Mouse (Mus musculus): Measurements from ENCODE around the gene Gclm.
"Not testable (repeated sequence)": the region's sequence is repeated elsewhere in the genome, so short reads cannot be mapped to it uniquely, and the experiment has no call there.

Gene Gclm

DNA sequence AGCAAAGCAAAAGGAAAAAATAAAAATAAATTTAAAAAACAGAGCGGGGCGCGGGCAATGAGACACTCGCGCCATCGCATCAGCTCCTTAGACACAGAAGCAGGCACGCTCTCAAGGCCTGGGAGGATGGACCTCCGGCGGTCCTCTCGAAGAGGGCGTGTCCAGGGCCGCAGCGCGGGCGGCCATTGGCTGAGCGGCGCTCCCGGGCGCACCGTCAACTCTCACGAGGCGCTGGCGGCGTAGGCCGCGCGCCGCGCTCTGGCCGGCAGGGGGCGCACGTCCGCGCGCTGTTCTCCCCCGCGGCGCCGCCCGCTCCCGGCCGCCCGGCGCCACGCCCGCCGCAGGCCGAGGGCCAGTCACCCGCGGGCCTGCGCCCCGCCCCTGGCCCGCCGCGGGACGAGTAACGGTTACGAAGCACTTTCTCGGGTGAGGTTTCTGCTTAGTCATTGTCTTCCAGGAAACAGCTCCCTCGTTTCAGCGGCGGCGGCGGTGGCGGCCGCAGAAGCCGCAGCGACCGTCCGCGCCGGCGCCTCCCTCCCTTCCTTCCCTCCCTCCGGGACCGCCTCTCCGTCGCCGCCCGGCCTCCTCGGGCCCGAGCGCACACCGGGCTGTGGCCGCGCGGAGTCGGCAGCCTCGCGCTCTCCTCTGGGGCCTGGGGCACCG, at the start of gene Gclm:
TSS of gene Gclm (plus strand) at position 343 of the 663 bp plus-strand sequence.
- DNase-seq (ENCODE audit: low spot score in 2 of 2): peak; percentile 85 to 92

DNA sequence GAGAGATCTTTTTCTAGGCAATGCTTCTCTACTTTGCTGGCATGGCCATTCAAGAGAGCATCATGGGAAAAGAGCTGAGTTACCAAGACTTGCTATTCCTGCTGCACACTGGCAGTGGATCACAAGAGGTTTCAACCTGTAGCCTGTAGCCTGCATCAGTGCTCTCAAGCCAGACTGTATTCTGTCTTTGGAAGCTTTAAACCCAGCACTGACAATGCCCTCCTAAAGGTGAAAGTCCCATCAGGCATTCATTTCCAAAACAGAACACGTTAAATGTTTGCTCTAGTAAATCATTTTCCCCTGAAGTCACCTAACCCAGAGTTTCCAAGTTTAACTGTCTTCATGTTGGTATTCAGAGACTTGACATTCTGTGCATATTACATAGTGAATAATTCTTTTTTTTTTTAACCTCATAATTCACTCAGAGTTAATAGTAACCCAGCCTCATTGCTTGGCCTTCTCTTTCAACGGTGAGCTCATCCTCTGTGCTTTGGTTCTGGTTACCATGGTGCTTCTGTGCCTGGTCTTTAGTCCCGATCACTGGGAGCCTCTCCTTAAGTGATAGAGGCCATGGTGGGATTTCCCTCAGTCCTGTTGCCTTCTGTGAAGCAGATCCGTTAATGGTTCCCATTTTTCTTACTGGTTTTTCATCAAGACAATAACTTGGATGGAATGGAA, 48.6 kb upstream of the Gclm start:
- DNase-seq (ENCODE audit: low spot score in 2 of 2): no peak

DNA sequence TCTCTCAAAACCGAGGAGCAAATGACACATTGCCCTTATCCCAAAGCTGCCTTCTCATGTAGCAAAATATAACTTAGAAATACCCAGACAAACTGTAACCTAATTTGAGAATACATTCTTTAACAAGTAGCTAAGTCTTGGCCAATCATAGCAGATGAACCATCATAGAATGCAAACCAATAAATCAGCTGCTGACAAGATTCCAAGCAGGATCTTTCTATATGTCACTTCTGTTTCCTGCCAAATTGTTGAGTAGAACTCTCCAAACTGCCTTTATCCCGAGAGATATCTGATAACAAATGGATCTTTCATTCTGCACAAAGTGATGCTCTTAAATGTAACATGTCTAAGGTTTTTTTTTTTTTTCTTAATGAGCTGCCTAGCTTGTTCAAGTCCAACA, 46.8 kb upstream of the Gclm start:
- no peak for DNase-seq (ENCODE audit: low spot score in 2 of 2)

- no peak for DNase-seq (ENCODE audit: low spot score in 2 of 2)
These were observed 46.4 kb upstream of the Gclm start for GRCm38 (mm10) chr3:122198966-122199381.

GRCm38 (mm10) chr3:122199600-122199999, 45.8 kb upstream of the Gclm start:
- no peak for DNase-seq (ENCODE audit: low spot score in 2 of 2)

DNA sequence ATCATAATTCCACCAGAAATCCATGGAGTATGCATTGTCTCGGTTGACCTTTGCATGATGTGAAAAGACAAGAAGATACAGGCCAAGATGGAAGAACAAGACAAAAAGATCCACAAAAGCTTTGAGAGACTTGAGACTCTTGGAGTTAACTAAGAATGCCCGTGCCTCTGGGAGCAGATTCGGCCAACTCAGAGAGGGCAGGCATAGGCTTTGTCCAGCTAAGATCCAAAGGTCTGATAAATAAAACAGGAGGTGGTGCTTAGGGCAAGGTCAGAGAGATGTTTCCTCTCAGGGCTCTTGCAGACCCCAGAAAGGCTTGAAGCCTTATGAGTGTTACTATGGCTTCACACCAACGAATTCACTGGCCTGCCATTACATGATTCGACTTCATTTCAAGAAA, 45.3 kb upstream of the Gclm start:
- DNase-seq (ENCODE audit: low spot score in 2 of 2): no peak

DNA sequence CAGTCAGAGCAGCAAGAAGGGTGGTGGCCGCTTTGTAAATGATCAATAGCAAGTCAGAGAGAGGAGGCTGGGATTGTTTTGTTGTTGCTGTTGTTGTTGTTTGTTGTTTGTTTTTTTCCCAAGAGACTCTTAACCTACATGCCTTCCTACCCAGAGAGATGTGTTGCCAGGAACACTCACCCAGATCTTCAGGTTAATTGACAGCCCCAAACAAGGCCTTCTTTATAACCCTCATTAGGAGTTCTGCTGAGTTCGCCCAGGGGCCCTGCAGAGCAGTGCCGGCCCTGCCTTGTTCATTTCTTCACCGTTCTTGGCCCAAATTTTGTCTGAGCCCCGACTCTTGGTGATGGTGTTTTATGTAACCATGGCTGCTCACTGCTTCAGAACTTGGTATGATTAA, 44.9 kb upstream of the Gclm start:
- no peak for DNase-seq (ENCODE audit: low spot score in 2 of 2)

GRCm38 (mm10) chr3:122202307-122202732, 43.0 kb upstream of the Gclm start:
- DNase-seq (ENCODE audit: low spot score in 2 of 2): peak in 1 of 2 experiments; percentile 1

GRCm38 (mm10) chr3:122203675-122204329, 41.6 kb upstream of the Gclm start:
- DNase-seq (ENCODE audit: low spot score in 2 of 2): no peak

DNA sequence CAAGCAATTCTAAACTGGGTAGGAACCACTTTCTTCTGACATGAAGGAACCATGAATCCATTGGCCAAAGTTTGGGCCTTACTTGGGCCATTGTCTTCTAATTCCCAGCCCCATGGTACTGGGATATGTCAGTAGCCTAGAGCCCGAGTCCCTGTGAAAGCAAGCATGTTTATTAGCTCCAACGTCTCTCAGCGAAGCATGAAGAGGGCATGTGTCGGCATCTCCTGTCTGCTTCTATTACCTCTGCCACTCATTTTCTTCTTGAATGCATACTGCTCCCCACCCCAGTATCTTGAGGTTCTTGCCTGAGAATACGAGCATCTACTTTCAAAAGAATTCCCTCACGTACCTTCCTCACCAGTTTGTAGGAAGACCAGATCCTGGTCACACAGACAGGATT, 39.6 kb upstream of the Gclm start:
- DNase-seq (ENCODE audit: low spot score in 2 of 2): no peak

GRCm38 (mm10) chr3:122206279-122207070, 38.9 kb upstream of the Gclm start:
- no peak for DNase-seq (ENCODE audit: low spot score in 2 of 2)

GRCm38 (mm10) chr3:122207766-122208165, 37.6 kb upstream of the Gclm start:
- no peak for DNase-seq (ENCODE audit: low spot score in 2 of 2)

DNA sequence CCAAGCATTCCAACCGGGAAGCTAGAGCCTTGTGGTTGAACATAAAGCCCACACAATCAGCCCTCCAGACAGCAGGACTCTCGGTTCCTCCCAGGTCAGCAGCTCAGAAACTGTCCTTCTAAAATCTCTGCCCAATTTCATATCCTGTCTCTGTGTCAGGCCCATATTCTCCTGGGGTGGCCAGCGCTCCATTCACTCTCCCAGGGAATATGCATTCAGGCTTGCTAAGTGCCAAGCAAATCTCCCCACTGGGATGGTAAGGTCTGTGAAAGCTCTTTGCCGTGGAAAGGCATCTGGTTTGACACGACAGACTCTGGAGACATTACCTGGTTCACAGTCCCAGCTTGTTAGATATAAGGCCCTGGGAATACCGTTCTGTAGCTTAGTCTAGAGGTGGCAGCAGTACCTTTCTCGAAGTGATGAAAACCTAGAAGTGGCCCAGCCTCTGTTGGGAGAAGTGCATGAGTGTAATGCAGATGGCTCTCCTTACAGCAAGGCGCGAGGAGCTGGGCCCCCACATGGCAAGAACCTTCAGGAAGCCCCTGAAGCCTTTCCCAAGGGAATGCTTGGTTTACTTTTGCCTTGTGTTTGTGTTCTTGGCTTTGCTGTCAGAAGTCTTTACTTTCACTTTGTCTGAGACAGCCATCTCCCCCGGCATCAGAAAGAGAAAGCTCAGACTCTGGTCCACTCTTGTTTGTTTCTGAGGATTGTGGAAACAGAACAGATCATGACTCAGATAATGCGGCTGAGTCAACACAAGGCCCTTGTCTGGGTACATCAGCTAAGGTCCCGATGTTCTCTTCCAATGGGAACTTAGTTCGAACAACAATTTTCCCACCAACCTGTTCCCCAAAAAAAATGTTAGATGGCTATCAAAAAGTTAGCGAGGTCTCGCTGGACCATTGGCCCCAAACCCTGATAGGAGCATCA, 36.8 kb upstream of the Gclm start:
- no peak for DNase-seq (ENCODE audit: low spot score in 2 of 2)

DNA sequence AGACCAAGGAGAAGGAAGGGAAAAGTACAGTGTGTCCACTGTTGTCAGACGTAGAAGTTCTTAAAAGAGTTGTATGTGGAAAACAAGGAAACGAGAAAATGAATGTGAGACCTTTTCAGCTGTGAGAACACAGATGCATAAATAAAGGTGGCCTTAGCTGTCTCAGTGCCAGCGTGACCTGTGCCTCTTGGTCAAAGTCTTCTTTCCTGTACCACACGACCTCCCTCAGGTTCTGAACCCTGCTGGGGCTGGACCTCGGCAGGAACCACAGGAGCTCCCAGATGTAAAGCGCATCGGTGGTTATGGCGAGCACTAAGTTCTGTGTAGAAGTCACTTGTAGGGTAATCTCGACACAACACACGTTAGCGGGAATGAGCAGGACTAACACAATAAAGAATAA, 35.8 kb upstream of the Gclm start:
- no peak for DNase-seq (ENCODE audit: low spot score in 2 of 2)

- DNase-seq (ENCODE audit: low spot score in 2 of 2): no peak
These were observed 34.9 kb upstream of the Gclm start for GRCm38 (mm10) chr3:122210434-122210833.

DNA sequence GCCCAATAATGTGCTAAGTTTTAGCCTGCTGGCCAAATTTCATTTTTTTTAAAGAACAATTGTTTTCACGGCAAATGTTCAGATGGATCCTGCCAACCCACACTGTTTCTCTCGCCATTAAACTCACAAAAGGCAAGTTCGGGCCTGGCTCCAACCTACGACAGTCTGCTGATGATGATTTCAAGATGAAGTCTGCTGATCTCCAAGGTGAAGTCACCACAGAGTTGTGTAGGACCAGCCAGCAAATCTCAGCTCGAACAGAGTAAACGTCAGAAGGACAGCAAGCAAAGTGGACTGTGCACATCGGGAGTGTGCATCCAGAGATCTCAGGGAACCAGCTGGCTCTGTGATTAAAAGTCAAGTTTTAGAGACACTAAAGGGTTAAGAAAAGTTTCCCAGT, 34.5 kb upstream of the Gclm start:
- no peak for DNase-seq (ENCODE audit: low spot score in 2 of 2)

DNA sequence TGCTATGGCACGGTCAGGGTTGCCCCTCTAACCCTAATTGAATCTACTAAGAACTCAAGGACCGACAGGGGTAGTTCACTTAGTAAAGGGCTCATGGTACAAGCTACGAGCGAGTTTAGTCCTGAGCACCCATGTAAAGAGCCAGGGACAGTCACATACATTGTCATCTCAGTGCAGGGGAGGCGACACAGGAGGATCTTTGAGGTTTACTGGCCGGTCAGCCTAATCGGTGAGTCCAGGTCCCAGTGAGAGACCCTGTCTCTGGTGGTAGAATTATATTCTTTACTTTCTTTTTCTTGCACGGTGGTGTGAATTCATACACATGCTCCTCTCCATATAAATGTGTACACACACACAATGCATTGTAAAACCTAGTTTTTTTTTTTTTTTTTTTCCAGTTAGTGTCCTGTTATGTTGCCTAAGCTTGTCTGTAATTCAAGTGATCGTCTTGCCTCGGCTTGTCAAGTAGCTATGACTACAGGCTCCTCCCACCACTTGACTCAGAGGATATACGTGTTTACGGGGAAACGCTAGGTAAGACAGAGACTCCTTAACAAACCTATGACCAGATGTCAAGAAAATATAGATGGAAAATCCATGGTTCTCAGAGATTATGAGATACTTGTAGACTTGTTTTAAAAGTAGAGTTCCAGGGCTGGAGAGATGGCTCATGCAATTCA, 33.8 kb upstream of the Gclm start:
- DNase-seq (ENCODE audit: low spot score in 2 of 2): no peak

GRCm38 (mm10) chr3:122221240-122222036, 23.9 kb upstream of the Gclm start:
- DNase-seq (ENCODE audit: low spot score in 2 of 2): no peak

GRCm38 (mm10) chr3:122226972-122227371, 18.4 kb upstream of the Gclm start:
- DNase-seq (ENCODE audit: low spot score in 2 of 2): not testable (repeated sequence)

DNA sequence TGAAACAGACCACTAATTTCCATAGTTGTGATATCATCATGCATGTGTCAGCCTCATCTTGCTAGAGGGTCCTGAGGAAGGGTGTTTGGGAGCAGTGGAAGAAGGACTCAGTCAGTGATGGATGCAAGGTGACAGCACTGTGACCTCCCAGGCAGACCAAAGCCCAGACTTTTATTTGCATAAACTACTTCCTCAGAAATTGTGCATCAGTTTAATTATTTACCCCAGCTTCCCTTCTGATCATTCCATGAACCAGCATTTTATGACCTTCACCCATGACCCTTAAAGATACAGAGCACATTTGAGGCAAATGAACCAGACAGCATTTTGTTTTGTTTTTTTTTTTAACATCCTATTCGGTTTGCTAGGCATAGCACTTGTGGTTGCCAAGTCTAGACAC, 9.6 kb upstream of the Gclm start:
- DNase-seq (ENCODE audit: low spot score in 2 of 2): no peak
